Mouse (Mus musculus): ENCODE measurements at regions not wholly inside any gene's neighbourhood (a gene's known extent, or its start where the extent isn't known, plus 50 kb on each side); places are given as distances from the start of the nearest gene placed in this dataset.

- Histone ChIP-seq H3K4me2 (no peak overlapping the region), H3K27me3 (no peaks in the 10 kb centered on the region), H3K27ac (no peak overlapping the region), H3K9ac (no peak overlapping the region), H3K36me3 (no peaks in the 10 kb centered on the region), H3K4me1 (no peaks in the 10 kb centered on the region), H3K9me3 (no peaks in the 10 kb centered on the region), H3K4me3 (no peak overlapping the region)
- 36% methylated on average over 1 of the region's 1 CpGs for WGBS
- ATAC-seq (ENCODE audit: insufficient number of reproducible peaks, insufficient read depth, low FRiP score, low TSS enrichment, low read depth), result no peak
These were observed 261.1 kb upstream of the Kcnq5 start for GRCm38 (mm10) chr1:22222836-22223235.

- no peaks in the 10 kb centered on the region for H3K36me3 ChIP-seq
- WGBS, result 91% methylated on average over 5 of the region's 5 CpGs
- H3K4me3 ChIP-seq, result no peak overlapping the region
- H3K4me2 ChIP-seq, result no peak overlapping the region
- H3K4me1 ChIP-seq, result no peaks in the 10 kb centered on the region
- H3K9ac ChIP-seq, result no peak overlapping the region
- H3K27me3 ChIP-seq, result no peaks in the 10 kb centered on the region
- no peaks in the 10 kb centered on the region for H3K9me3 ChIP-seq
- ATAC-seq (ENCODE audit: insufficient number of reproducible peaks, insufficient read depth, low FRiP score, low TSS enrichment, low read depth), result no peak
- H3K27ac ChIP-seq, result no peak overlapping the region
These were observed 250.1 kb upstream of the Kcnq5 start for GRCm38 (mm10) chr1:22211795-22212194.

- Histone ChIP-seq H3K4me2 (no peak overlapping the region), H3K9me3 (no peaks in the 10 kb centered on the region)
- WGBS, result 88% methylated on average over 4 of the region's 4 CpGs
These were observed 249.5 kb upstream of the Kcnq5 start for GRCm38 (mm10) chr1:22211232-22211631.

GRCm38 (mm10) chr1:22210621-22211020 lies 248.9 kb upstream of the Kcnq5 start:
- no peaks in the 10 kb centered on the region for H3K36me3 ChIP-seq
- no peaks in the 10 kb centered on the region for H3K4me1 ChIP-seq
- WGBS, result 77% methylated on average over 6 of the region's 6 CpGs

More at GRCm38 (mm10) chr1:22211232-22211631, 249.5 kb upstream of the Kcnq5 start:
- Histone ChIP-seq H3K9ac (no peak overlapping the region), H3K36me3 (no peaks in the 10 kb centered on the region), H3K4me3 (no peak overlapping the region), H3K27me3 (no peaks in the 10 kb centered on the region), H3K27ac (no peak overlapping the region), H3K4me1 (no peaks in the 10 kb centered on the region)
- no peak for ATAC-seq (ENCODE audit: insufficient number of reproducible peaks, insufficient read depth, low FRiP score, low TSS enrichment, low read depth)

GRCm38 (mm10) chr1:22208287-22208686 lies 246.5 kb upstream of the Kcnq5 start:
- Histone ChIP-seq H3K4me1 (no peaks in the 10 kb centered on the region), H3K4me2 (no peak overlapping the region), H3K27me3 (no peaks in the 10 kb centered on the region), H3K27ac (no peak overlapping the region), H3K4me3 (no peak overlapping the region), H3K9ac (no peak overlapping the region), H3K36me3 (no peaks in the 10 kb centered on the region), H3K9me3 (no peaks in the 10 kb centered on the region)
- no peak for ATAC-seq (ENCODE audit: insufficient number of reproducible peaks, insufficient read depth, low FRiP score, low TSS enrichment, low read depth)
- WGBS, result 91% methylated on average over 2 of the region's 2 CpGs

More at GRCm38 (mm10) chr1:22210621-22211020, 248.9 kb upstream of the Kcnq5 start:
- no peaks in the 10 kb centered on the region for H3K27me3 ChIP-seq
- no peak overlapping the region for H3K9ac ChIP-seq
- no peak overlapping the region for H3K4me2 ChIP-seq
- no peaks in the 10 kb centered on the region for H3K9me3 ChIP-seq
- no peak for ATAC-seq (ENCODE audit: insufficient number of reproducible peaks, insufficient read depth, low FRiP score, low TSS enrichment, low read depth)
- H3K27ac ChIP-seq, result no peak overlapping the region
- no peak overlapping the region for H3K4me3 ChIP-seq

GRCm38 (mm10) chr1:22206935-22207334 lies 245.2 kb upstream of the Kcnq5 start:
- H3K4me1 ChIP-seq, result no peaks in the 10 kb centered on the region
- H3K27ac ChIP-seq, result no peak overlapping the region
- H3K27me3 ChIP-seq, result no peaks in the 10 kb centered on the region
- 61% methylated on average over 5 of the region's 5 CpGs for WGBS
- H3K4me2 ChIP-seq, result no peak overlapping the region
- no peaks in the 10 kb centered on the region for H3K36me3 ChIP-seq
- no peak overlapping the region for H3K9ac ChIP-seq
- ATAC-seq (ENCODE audit: insufficient number of reproducible peaks, insufficient read depth, low FRiP score, low TSS enrichment, low read depth), result no peak
- H3K4me3 ChIP-seq, result no peak overlapping the region
- H3K9me3 ChIP-seq, result no peaks in the 10 kb centered on the region

GRCm38 (mm10) chr1:22167621-22168181 lies 206.0 kb upstream of the Kcnq5 start:
- Histone ChIP-seq H3K36me3 (no peaks in the 10 kb centered on the region), H3K27ac (no peak overlapping the region)
- 73% methylated on average over 4 of the region's 4 CpGs for WGBS

GRCm38 (mm10) chr1:22136571-22137122 lies 174.9 kb upstream of the Kcnq5 start:
- Histone ChIP-seq H3K4me3 (no peak overlapping the region), H3K9me3 (no peaks in the 10 kb centered on the region), H3K27me3 (no peaks in the 10 kb centered on the region), H3K9ac (no peak overlapping the region), H3K4me2 (no peak overlapping the region), H3K4me1 (no peaks in the 10 kb centered on the region), H3K27ac (no peak overlapping the region), H3K36me3 (no peaks in the 10 kb centered on the region)
- 62% methylated on average over 4 of the region's 4 CpGs for WGBS
- no peak for ATAC-seq (ENCODE audit: insufficient number of reproducible peaks, insufficient read depth, low FRiP score, low TSS enrichment, low read depth)

More at GRCm38 (mm10) chr1:22167621-22168181, 206.0 kb upstream of the Kcnq5 start:
- H3K27me3 ChIP-seq, result no peaks in the 10 kb centered on the region
- no peak for ATAC-seq (ENCODE audit: insufficient number of reproducible peaks, insufficient read depth, low FRiP score, low TSS enrichment, low read depth)
- no peaks in the 10 kb centered on the region for H3K9me3 ChIP-seq
- H3K4me1 ChIP-seq, result no peaks in the 10 kb centered on the region
- H3K9ac ChIP-seq, result no peak overlapping the region
- no peak overlapping the region for H3K4me2 ChIP-seq
- H3K4me3 ChIP-seq, result no peak overlapping the region

GRCm38 (mm10) chr1:22118266-22118772 lies 156.6 kb upstream of the Kcnq5 start:
- Histone ChIP-seq H3K4me2 (no peak overlapping the region), H3K9me3 (no peaks in the 10 kb centered on the region), H3K4me1 (peaks cover 3% of the 10 kb centered on the region; the same call in 1 of the 2 replicates), H3K36me3 (no peaks in the 10 kb centered on the region), H3K27ac (no peak overlapping the region), H3K27me3 (no peaks in the 10 kb centered on the region), H3K9ac (no peak overlapping the region), H3K4me3 (no peak overlapping the region)
- 0 out of 2 replicates have a peak, but pooled peaks have one; percentile 37 for ATAC-seq (ENCODE audit: insufficient number of reproducible peaks, insufficient read depth, low FRiP score, low TSS enrichment, low read depth)
- 29% methylated on average over 4 of the region's 4 CpGs for WGBS

- H3K36me3 ChIP-seq, result no peaks in the 10 kb centered on the region
- H3K4me2 ChIP-seq, result no peak overlapping the region
- no peaks in the 10 kb centered on the region for H3K9me3 ChIP-seq
- no peak overlapping the region for H3K9ac ChIP-seq
- H3K27me3 ChIP-seq, result no peaks in the 10 kb centered on the region
- H3K27ac ChIP-seq, result no peak overlapping the region
- WGBS, result 67% methylated on average over 1 of the region's 1 CpGs
- no peak for ATAC-seq (ENCODE audit: insufficient number of reproducible peaks, insufficient read depth, low FRiP score, low TSS enrichment, low read depth)
- H3K4me3 ChIP-seq, result no peak overlapping the region
- peaks cover 3% of the 10 kb centered on the region; the same call in 1 of the 2 replicates for H3K4me1 ChIP-seq
These were observed 154.7 kb upstream of the Kcnq5 start for GRCm38 (mm10) chr1:22116466-22116865.

- no peaks in the 10 kb centered on the region for H3K27me3 ChIP-seq
- H3K9me3 ChIP-seq, result no peaks in the 10 kb centered on the region
- ATAC-seq (ENCODE audit: insufficient number of reproducible peaks, insufficient read depth, low FRiP score, low TSS enrichment, low read depth), result no peak
- H3K4me3 ChIP-seq, result no peak overlapping the region
- H3K27ac ChIP-seq, result no peak overlapping the region
- H3K4me1 ChIP-seq, result no peaks in the 10 kb centered on the region
- H3K4me2 ChIP-seq, result no peak overlapping the region
- no peaks in the 10 kb centered on the region for H3K36me3 ChIP-seq
- H3K9ac ChIP-seq, result no peak overlapping the region
- 44% methylated on average over 3 of the region's 3 CpGs for WGBS
These were observed 143.8 kb upstream of the Kcnq5 start for GRCm38 (mm10) chr1:22105496-22105895.

- ATAC-seq (ENCODE audit: insufficient number of reproducible peaks, insufficient read depth, low FRiP score, low TSS enrichment, low read depth), result no peak
- Histone ChIP-seq H3K4me1 (no peaks in the 10 kb centered on the region), H3K4me3 (no peak overlapping the region), H3K9me3 (no peaks in the 10 kb centered on the region), H3K4me2 (no peak overlapping the region), H3K36me3 (no peaks in the 10 kb centered on the region), H3K27ac (no peak overlapping the region), H3K9ac (no peak overlapping the region), H3K27me3 (no peaks in the 10 kb centered on the region)
- whole genome bisulfite sequencing, result 90% methylated on average over 4 of the region's 4 CpGs
These were observed 109.8 kb upstream of the Kcnq5 start for GRCm38 (mm10) chr1:22071405-22072117.

All from embryonic facial prominence, embryonic 13.5 days (tissue).